Mouse (Mus musculus) frontal cortex, postnatal 36 days (tissue): ENCODE measurements around the gene Porcn.

Source experiments
- DNase-seq, 2 experiments: peaks; one replicate each; pipeline ENCODE4 v3.0.0; 2022; ENCODE audit warnings: low spot score in 2 of 2

The Porcn gene

GRCm38 (mm10) chrX:8206015-8206693, at the start of gene Porcn:
Porcn (minus strand) TSS chrX:8206525.
- DNase-seq = peak; percentile 76 to 82

GRCm38 (mm10) chrX:8255807-8256206, 49.5 kb upstream of the Porcn start:
- DNase-seq = no peak

GRCm38 (mm10) chrX:8253711-8254110, 47.4 kb upstream of the Porcn start:
- DNase-seq = no peak

GRCm38 (mm10) chrX:8252334-8253285, 46.3 kb upstream of the Porcn start, which contains the start of gene Ftsj1:
Ftsj1 (minus strand) TSS chrX:8252406.
- peak; percentile 81 to 90 for DNase-seq

GRCm38 (mm10) chrX:8251789-8252333, 45.5 kb upstream of the Porcn start:
- no peak for DNase-seq

- no peak for DNase-seq
These were observed 42.3 kb upstream of the Porcn start for GRCm38 (mm10) chrX:8248542-8249120.

- no peak for DNase-seq
These were observed 41.4 kb upstream of the Porcn start for GRCm38 (mm10) chrX:8247680-8248079.

- DNase-seq = no peak
These were observed 32.6 kb upstream of the Porcn start for GRCm38 (mm10) chrX:8238804-8239395.

GRCm38 (mm10) chrX:8236704-8237103, 30.4 kb upstream of the Porcn start:
- DNase-seq = no peak

- no peak for DNase-seq
These were observed 27.3 kb upstream of the Porcn start for GRCm38 (mm10) chrX:8233602-8234001.

GRCm38 (mm10) chrX:8230272-8230671, 23.9 kb upstream of the Porcn start:
- DNase-seq = no peak

- no peak for DNase-seq
These were observed 17.1 kb upstream of the Porcn start for GRCm38 (mm10) chrX:8223473-8223872.

GRCm38 (mm10) chrX:8222678-8223421, 16.5 kb upstream of the Porcn start:
- DNase-seq = peak; percentile 11 to 44

- peak; percentile 43 to 64 for DNase-seq
These were observed 16.0 kb upstream of the Porcn start for GRCm38 (mm10) chrX:8222296-8222677.

GRCm38 (mm10) chrX:8219651-8220050, 13.3 kb upstream of the Porcn start:
- no peak for DNase-seq

- DNase-seq = no peak
These were observed 11.8 kb upstream of the Porcn start for GRCm38 (mm10) chrX:8218114-8218513.

- DNase-seq = peak; percentile 39 to 61
These were observed 11.1 kb upstream of the Porcn start for GRCm38 (mm10) chrX:8217383-8217782.

GRCm38 (mm10) chrX:8211490-8212207, 5.3 kb upstream of the Porcn start:
- no peak for DNase-seq

- no peak for DNase-seq
These were observed 3.4 kb upstream of the Porcn start for GRCm38 (mm10) chrX:8209720-8210119.

- no peak for DNase-seq
These were observed 899 bp upstream of the Porcn start for GRCm38 (mm10) chrX:8207224-8207623.
